Mouse (Mus musculus): ENCODE results near the gene Ap4m1.
"Not testable (repeated sequence)": the region's sequence is repeated elsewhere in the genome, so short reads cannot be mapped to it uniquely, and the experiment has no call there.

Ap4m1 gene

GRCm38 (mm10) chr5:138199576-138199975 lies 27.8 kb downstream of the Ap4m1 start:
- peak; percentile 49 to 62 for DNase-seq

GRCm38 (mm10) chr5:138202086-138202485 lies 30.3 kb downstream of the Ap4m1 start:
- peak; percentile 54 to 61 for DNase-seq

- DNase-seq = no peak
Observed at GRCm38 (mm10) chr5:138207253-138207652, 35.5 kb downstream of the Ap4m1 start.

- DNase-seq = no peak
Observed at GRCm38 (mm10) chr5:138207873-138208272, 36.1 kb downstream of the Ap4m1 start.

GRCm38 (mm10) chr5:138216632-138217031 lies 44.8 kb downstream of the Ap4m1 start:
- DNase-seq = not testable (repeated sequence)

- DNase-seq = no peak
Observed at GRCm38 (mm10) chr5:138219864-138220263, 48.1 kb downstream of the Ap4m1 start.

GRCm38 (mm10) chr5:138222111-138222510 lies 50.3 kb downstream of the Ap4m1 start:
- peak; percentile 91 to 94 for DNase-seq

GRCm38 (mm10) chr5:138223287-138223686 lies 51.5 kb downstream of the Ap4m1 start:
- peak in 1 of 2 experiments; percentile 22 for DNase-seq

- no peak for DNase-seq
Observed at GRCm38 (mm10) chr5:138225700-138226099, 53.9 kb downstream of the Ap4m1 start, which contains the start of gene Nxpe5. Nxpe5 (plus strand) TSS chr5:138225898.

GRCm38 (mm10) chr5:138226491-138226890 lies 54.7 kb downstream of the Ap4m1 start:
- no peak for DNase-seq

- no peak for DNase-seq
Observed at GRCm38 (mm10) chr5:138227367-138227766, 55.6 kb downstream of the Ap4m1 start.

GRCm38 (mm10) chr5:138228026-138228425 lies 56.2 kb downstream of the Ap4m1 start:
- DNase-seq = peak; percentile 58 to 61

GRCm38 (mm10) chr5:138229511-138229910 lies 57.7 kb downstream of the Ap4m1 start:
- DNase-seq = no peak
